Mouse (Mus musculus): ENCODE results near the gene Pdgfb. TPM values are rescaled to one million over a fixed set of nuclear protein-coding genes. Genes with fewer than 3 reads are reported as not detected.

Pdgfb gene
- polyA plus RNA-seq, 1 experiment from 2014 or later: 8.1 TPM

- no peak overlapping the region for H3K27ac ChIP-seq (ENCODE audit: low read depth)
- DNase-seq (ENCODE audit: low spot score) (no peak), ATAC-seq (replicated peaks; ENCODE audit: low FRiP score, low TSS enrichment, low read depth) (no peak)
- H3K9ac ChIP-seq (ENCODE audit: low read length): no peak overlapping the region
- H3K36me3 ChIP-seq (ENCODE audit: control insufficient read depth, insufficient read depth, low read length): no peaks in the 10 kb centered on the region
- 76% methylated on average over 8 of the region's 8 CpGs for WGBS
- H3K4me3 ChIP-seq (ENCODE audit: low read depth, low read length): no peak overlapping the region
- H3K4me2 ChIP-seq (ENCODE audit: low read length): no peak overlapping the region
- H3K4me1 ChIP-seq (replicated peaks; ENCODE audit: control insufficient read depth, insufficient read depth, low read length): 0 out of 2 replicates have a peak, but pooled peaks cover 7% of the 10 kb centered on the region
- H3K9me3 ChIP-seq (ENCODE audit: control insufficient read depth, low read length): no peaks in the 10 kb centered on the region
- H3K27me3 ChIP-seq (replicated peaks; ENCODE audit: control insufficient read depth, insufficient read depth, low read length): no peaks in the 10 kb centered on the region
Measured at GRCm38 (mm10) chr15:80053381-80054033, 38.7 kb upstream of the Pdgfb start.

DNA sequence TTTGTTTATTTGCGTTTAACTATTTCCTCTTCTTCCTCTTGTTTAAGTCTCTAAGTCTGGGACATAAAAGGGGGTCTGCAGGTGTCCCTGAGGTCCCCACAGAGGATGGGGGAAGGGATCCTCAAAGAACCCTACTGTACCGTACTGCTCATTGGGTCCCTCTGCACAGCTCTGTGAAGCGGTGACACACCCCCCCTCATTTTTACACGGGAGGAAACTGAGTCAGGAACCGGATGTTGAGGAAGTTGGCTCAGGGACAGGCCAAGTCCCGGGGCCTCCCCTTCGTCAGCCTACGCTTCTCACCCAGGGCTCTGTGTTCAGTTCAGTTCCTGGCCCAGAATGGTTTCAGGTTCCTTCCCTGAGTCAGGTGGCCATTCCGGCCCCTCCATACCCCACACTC, 37.0 kb upstream of the Pdgfb start:
- no peaks in the 10 kb centered on the region for H3K27me3 ChIP-seq (replicated peaks; ENCODE audit: control insufficient read depth, insufficient read depth, low read length)
- ATAC-seq (replicated peaks; ENCODE audit: low FRiP score, low TSS enrichment, low read depth): no peak
- DNase-seq (ENCODE audit: low spot score): no peak
- H3K27ac ChIP-seq (ENCODE audit: low read depth): 0 out of 2 replicates have a peak overlapping the region, but pooled peaks have one; percentile 16
- no peak overlapping the region for H3K4me2 ChIP-seq (ENCODE audit: low read length)
- H3K4me3 ChIP-seq (ENCODE audit: low read depth, low read length): no peak overlapping the region
- H3K36me3 ChIP-seq (ENCODE audit: control insufficient read depth, insufficient read depth, low read length): no peaks in the 10 kb centered on the region
- H3K4me1 ChIP-seq (replicated peaks; ENCODE audit: control insufficient read depth, insufficient read depth, low read length): 0 out of 2 replicates have a peak, but pooled peaks cover 7% of the 10 kb centered on the region
- no peaks in the 10 kb centered on the region for H3K9me3 ChIP-seq (ENCODE audit: control insufficient read depth, low read length)
- no peak overlapping the region for H3K9ac ChIP-seq (ENCODE audit: low read length)
- 75% methylated on average over 9 of the region's 9 CpGs for WGBS

DNA sequence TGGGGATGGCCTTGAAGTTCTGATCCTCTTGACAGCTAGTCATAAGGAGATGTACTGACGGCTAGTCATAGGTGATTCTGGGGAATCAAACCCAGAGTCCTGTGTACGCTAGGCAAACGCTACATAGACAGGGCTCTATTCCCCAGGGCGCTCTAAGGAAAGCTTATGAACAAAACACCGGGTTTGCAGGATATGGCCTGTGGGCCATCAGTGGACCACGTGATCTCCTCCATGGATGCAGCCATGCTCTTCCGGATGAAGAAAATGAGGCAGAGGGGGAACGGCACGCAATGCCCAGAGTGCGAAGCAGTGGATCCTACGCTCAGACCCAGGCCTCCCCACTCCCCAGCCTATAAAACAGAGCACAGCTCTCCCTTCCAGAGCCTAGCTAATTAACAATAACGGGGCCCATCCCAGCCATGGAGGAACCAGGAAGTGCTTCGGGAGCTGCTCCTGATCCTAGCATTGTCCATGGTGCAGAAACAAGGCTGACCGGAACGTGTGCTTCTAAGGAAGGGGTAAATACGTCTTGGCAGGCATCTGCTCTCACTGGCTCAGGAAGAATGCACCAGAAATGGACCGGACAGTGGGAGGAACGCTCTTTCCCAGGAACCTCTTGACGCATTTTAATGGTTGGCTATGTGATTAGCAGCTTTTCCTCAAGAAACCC, 36.5 kb upstream of the Pdgfb start:
- H3K4me2 ChIP-seq (ENCODE audit: low read length): no peak overlapping the region
- WGBS: 66% methylated on average over 19 of the region's 19 CpGs

GRCm38 (mm10) chr15:80050093-80050492, 35.3 kb upstream of the Pdgfb start:
- H3K4me2 ChIP-seq (ENCODE audit: low read length): no peak overlapping the region
- peak overlapping the region; percentile 5; the same call in 1 of the 2 replicates for H3K27ac ChIP-seq (ENCODE audit: low read depth)
- DNase-seq (ENCODE audit: low spot score) (no peak), ATAC-seq (replicated peaks; ENCODE audit: low FRiP score, low TSS enrichment, low read depth) (no peak)
- H3K4me1 ChIP-seq (replicated peaks; ENCODE audit: control insufficient read depth, insufficient read depth, low read length): 0 out of 2 replicates have a peak, but pooled peaks cover 7% of the 10 kb centered on the region
- 49% methylated on average over 4 of the region's 4 CpGs for WGBS
- no peak overlapping the region for H3K9ac ChIP-seq (ENCODE audit: low read length)
- no peaks in the 10 kb centered on the region for H3K27me3 ChIP-seq (replicated peaks; ENCODE audit: control insufficient read depth, insufficient read depth, low read length)
- no peaks in the 10 kb centered on the region for H3K9me3 ChIP-seq (ENCODE audit: control insufficient read depth, low read length)
- H3K4me3 ChIP-seq (ENCODE audit: low read depth, low read length): no peak overlapping the region
- no peaks in the 10 kb centered on the region for H3K36me3 ChIP-seq (ENCODE audit: control insufficient read depth, insufficient read depth, low read length)

More for the DNA sequence above, 36.5 kb upstream of the Pdgfb start:
- no peaks in the 10 kb centered on the region for H3K36me3 ChIP-seq (ENCODE audit: control insufficient read depth, insufficient read depth, low read length)
- DNase-seq (ENCODE audit: low spot score): no peak
- H3K9ac ChIP-seq (ENCODE audit: low read length): no peak overlapping the region
- 0 out of 2 replicates have a peak overlapping the region, but pooled peaks have one; percentile 16 for H3K27ac ChIP-seq (ENCODE audit: low read depth)
- 0 out of 2 replicates have a peak, but pooled peaks cover 7% of the 10 kb centered on the region for H3K4me1 ChIP-seq (replicated peaks; ENCODE audit: control insufficient read depth, insufficient read depth, low read length)
- ATAC-seq (replicated peaks; ENCODE audit: low FRiP score, low TSS enrichment, low read depth): no peak
- no peaks in the 10 kb centered on the region for H3K9me3 ChIP-seq (ENCODE audit: control insufficient read depth, low read length)
- H3K4me3 ChIP-seq (ENCODE audit: low read depth, low read length): no peak overlapping the region
- H3K27me3 ChIP-seq (replicated peaks; ENCODE audit: control insufficient read depth, insufficient read depth, low read length): no peaks in the 10 kb centered on the region

- no peak overlapping the region for H3K9ac ChIP-seq (ENCODE audit: low read length)
- 34% methylated on average over 5 of the region's 5 CpGs for WGBS
- no peaks in the 10 kb centered on the region for H3K27me3 ChIP-seq (replicated peaks; ENCODE audit: control insufficient read depth, insufficient read depth, low read length)
- ATAC-seq (replicated peaks; ENCODE audit: low FRiP score, low TSS enrichment, low read depth): no peak
- H3K4me2 ChIP-seq (ENCODE audit: low read length): no peak overlapping the region
- no peaks in the 10 kb centered on the region for H3K36me3 ChIP-seq (ENCODE audit: control insufficient read depth, insufficient read depth, low read length)
- 0 out of 2 replicates have a peak, but pooled peaks cover 7% of the 10 kb centered on the region for H3K4me1 ChIP-seq (replicated peaks; ENCODE audit: control insufficient read depth, insufficient read depth, low read length)
- no peak overlapping the region for H3K27ac ChIP-seq (ENCODE audit: low read depth)
- no peak overlapping the region for H3K4me3 ChIP-seq (ENCODE audit: low read depth, low read length)
- no peaks in the 10 kb centered on the region for H3K9me3 ChIP-seq (ENCODE audit: control insufficient read depth, low read length)
- DNase-seq (ENCODE audit: low spot score): no peak
Measured at GRCm38 (mm10) chr15:80047973-80048372, 33.2 kb upstream of the Pdgfb start.

DNA sequence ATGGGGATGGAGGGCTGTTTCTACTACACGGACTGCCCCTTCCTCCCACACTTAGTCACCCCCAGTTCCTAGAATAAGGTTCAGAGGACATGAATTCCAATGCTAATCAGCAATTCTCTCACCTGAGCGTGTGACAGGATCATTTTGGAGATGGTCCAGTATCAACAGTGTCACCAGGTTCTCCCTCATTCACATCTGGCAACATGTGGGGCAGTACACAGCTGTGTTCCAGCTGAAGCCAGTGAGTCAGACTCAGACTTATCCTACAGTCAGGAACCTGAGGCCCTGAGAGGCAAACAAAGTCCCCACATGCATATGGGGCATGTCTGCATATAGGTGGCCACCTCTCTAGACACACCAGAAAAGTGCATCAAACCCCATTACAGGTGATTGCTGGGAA, 32.5 kb upstream of the Pdgfb start:
- no peak for DNase-seq (ENCODE audit: low spot score)
- WGBS: 78% methylated on average over 2 of the region's 2 CpGs

GRCm38 (mm10) chr15:80045749-80046148, 31.0 kb upstream of the Pdgfb start:
- Histone ChIP-seq H3K4me1 (replicated peaks; ENCODE audit: control insufficient read depth, insufficient read depth, low read length) (no peaks in the 10 kb centered on the region), H3K9ac (ENCODE audit: low read length) (no peak overlapping the region), H3K9me3 (ENCODE audit: control insufficient read depth, low read length) (no peaks in the 10 kb centered on the region), H3K4me2 (ENCODE audit: low read length) (no peak overlapping the region), H3K36me3 (ENCODE audit: control insufficient read depth, insufficient read depth, low read length) (no peaks in the 10 kb centered on the region), H3K27ac (ENCODE audit: low read depth) (no peak overlapping the region), H3K4me3 (ENCODE audit: low read depth, low read length) (no peak overlapping the region), H3K27me3 (replicated peaks; ENCODE audit: control insufficient read depth, insufficient read depth, low read length) (no peaks in the 10 kb centered on the region)
- 98% methylated on average over 2 of the region's 2 CpGs for WGBS
- DNase-seq (ENCODE audit: low spot score): no peak
- ATAC-seq (replicated peaks; ENCODE audit: low FRiP score, low TSS enrichment, low read depth): no peak

More for the DNA sequence above, 32.5 kb upstream of the Pdgfb start:
- no peak overlapping the region for H3K9ac ChIP-seq (ENCODE audit: low read length)
- no peak overlapping the region for H3K4me2 ChIP-seq (ENCODE audit: low read length)
- H3K4me3 ChIP-seq (ENCODE audit: low read depth, low read length): no peak overlapping the region
- H3K36me3 ChIP-seq (ENCODE audit: control insufficient read depth, insufficient read depth, low read length): no peaks in the 10 kb centered on the region
- ATAC-seq (replicated peaks; ENCODE audit: low FRiP score, low TSS enrichment, low read depth): no peak
- 0 out of 2 replicates have a peak, but pooled peaks cover 7% of the 10 kb centered on the region for H3K4me1 ChIP-seq (replicated peaks; ENCODE audit: control insufficient read depth, insufficient read depth, low read length)
- H3K9me3 ChIP-seq (ENCODE audit: control insufficient read depth, low read length): no peaks in the 10 kb centered on the region
- no peaks in the 10 kb centered on the region for H3K27me3 ChIP-seq (replicated peaks; ENCODE audit: control insufficient read depth, insufficient read depth, low read length)
- H3K27ac ChIP-seq (ENCODE audit: low read depth): no peak overlapping the region

DNA sequence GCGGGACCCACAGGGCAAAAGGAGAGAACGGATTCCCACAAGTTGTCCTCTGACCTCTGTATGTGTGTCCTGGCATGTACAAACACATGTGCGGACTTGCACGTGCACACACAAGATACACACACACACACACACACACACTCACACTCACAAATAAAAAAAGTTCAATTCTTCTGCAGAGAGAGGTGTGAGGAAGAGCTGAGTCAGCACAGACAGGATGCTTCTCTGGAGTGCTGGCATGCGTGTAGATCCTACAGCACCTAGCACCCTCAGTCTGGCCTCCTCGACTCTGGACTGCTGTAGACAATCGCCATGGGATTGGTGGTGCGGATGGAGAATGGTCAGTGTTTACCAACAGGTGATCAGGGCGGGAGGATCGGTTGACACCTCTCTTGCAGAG, 29.5 kb upstream of the Pdgfb start:
- ATAC-seq (replicated peaks; ENCODE audit: low FRiP score, low TSS enrichment, low read depth) (no peak), DNase-seq (ENCODE audit: low spot score) (no peak)
- H3K4me1 ChIP-seq (replicated peaks; ENCODE audit: control insufficient read depth, insufficient read depth, low read length): no peaks in the 10 kb centered on the region
- H3K27ac ChIP-seq (ENCODE audit: low read depth): no peak overlapping the region
- no peak overlapping the region for H3K4me3 ChIP-seq (ENCODE audit: low read depth, low read length)
- H3K4me2 ChIP-seq (ENCODE audit: low read length): no peak overlapping the region
- no peaks in the 10 kb centered on the region for H3K27me3 ChIP-seq (replicated peaks; ENCODE audit: control insufficient read depth, insufficient read depth, low read length)
- no peaks in the 10 kb centered on the region for H3K36me3 ChIP-seq (ENCODE audit: control insufficient read depth, insufficient read depth, low read length)
- 85% methylated on average over 10 of the region's 10 CpGs for WGBS
- H3K9ac ChIP-seq (ENCODE audit: low read length): no peak overlapping the region
- no peaks in the 10 kb centered on the region for H3K9me3 ChIP-seq (ENCODE audit: control insufficient read depth, low read length)
